Mouse (Mus musculus): ENCODE data around the gene Zfp648.

Gene Zfp648

DNA sequence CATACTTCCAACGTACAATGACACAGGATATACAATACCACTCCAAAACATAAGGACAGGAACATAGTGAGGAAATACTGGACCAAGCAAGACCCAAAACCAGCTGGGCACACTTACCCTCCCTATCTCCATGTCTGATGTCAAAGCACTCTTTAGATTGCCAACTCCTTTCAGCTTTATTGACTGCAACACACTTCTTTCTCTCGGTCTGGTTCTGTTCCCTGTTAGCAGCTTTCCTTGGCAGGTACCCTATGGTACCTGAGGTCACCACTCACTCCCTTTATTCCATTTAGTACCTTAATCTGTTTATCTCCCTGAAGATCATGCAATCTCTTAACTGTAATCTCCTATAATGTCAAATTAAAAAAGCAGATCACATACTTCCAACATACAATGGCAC lies 19.0 kb downstream of the Zfp648 start:
- no peak for DNase-seq (ENCODE audit: inconsistent age in 2 of 2, low spot score in 1 of 2)

- no peak for DNase-seq (ENCODE audit: inconsistent age in 2 of 2, low spot score in 1 of 2)
These were observed 19.6 kb downstream of the Zfp648 start for GRCm38 (mm10) chr1:154220566-154220965.

DNA sequence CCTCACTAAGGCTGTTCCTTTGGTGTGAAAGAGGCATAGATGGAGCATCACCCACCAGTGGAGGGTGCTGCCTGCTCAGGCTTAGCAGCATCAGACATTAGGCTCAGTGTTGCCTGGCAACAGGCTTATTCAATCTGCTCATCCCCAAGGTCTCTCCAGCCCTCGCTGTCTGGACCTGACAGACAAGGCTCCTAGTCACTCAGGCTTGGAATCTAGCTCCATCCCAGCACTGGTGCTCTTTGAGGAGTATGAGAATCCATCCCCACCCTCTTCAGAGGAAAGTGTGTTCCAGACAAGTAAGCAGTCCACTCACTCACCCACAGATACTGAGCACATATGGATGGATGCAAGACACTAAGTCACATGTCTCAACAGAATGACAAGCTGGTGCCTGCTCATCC lies 22.8 kb downstream of the Zfp648 start:
- DNase-seq (ENCODE audit: inconsistent age in 2 of 2, low spot score in 1 of 2) = no peak

DNA sequence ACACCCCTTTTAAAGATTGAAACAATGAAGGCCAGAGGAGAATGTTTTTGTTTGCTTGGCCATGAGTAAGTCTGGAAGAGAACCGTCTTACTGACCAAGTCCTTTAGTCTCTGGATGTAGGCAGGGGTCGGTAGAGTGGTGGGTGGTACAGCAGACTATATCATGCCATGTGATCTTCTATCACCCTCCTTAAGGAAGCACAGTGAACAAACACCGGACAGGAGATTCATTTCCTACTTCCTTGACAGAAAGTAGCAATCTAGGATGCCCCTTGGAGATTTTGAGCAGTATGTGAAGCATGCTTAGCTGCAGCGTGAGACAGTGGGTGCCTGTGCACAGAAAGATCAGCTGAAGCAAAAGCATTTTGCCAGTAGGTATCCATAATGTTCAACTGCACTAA lies 31.6 kb downstream of the Zfp648 start:
- DNase-seq (ENCODE audit: inconsistent age in 2 of 2, low spot score in 1 of 2) = no peak

GRCm38 (mm10) chr1:154233033-154233432 lies 32.0 kb downstream of the Zfp648 start:
- DNase-seq (ENCODE audit: inconsistent age in 2 of 2, low spot score in 1 of 2) = no peak

- DNase-seq (ENCODE audit: inconsistent age in 2 of 2, low spot score in 1 of 2) = no peak
These were observed 33.8 kb downstream of the Zfp648 start for GRCm38 (mm10) chr1:154234814-154235213.

DNA sequence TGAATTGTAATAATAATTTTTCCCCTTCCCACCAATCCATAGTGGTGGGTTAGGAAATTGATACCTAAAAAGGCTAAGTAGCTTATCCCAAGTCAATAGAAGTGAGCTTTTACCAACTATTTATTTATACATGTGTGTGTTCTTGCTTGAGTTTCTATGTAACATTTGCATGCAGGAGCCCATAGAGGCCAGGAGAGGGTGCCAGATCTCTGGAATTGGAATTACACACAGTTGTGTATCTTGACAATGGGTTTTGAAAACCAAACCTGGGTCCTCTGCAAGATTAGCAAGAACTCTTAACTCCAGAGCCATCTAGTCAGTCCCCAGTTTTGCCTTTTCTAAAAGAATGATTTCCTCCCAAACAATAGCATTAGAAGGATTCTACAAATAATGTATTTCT lies 37.9 kb downstream of the Zfp648 start:
- peak in 1 of 2 experiments; percentile 27 for DNase-seq (ENCODE audit: inconsistent age in 2 of 2, low spot score in 1 of 2)

DNA sequence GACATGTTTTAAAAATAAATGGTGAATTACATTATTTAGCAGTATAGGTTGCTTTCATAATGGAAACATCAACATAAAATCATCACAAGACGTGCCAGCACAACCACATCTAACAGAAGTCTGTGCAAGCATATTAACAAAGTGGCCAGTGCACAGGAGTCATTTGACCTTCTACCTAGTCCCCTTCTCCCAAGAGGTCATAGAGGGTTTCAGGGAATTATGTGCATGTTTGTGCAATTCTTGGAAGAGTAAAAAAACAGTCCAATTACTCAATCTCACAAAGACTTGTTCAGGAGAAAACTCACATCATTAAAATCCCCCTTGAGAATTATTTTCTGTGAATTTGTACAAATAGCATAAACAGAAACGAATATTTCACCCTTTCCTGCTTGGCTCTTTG lies 50.2 kb downstream of the Zfp648 start:
- peak in 1 of 2 experiments; percentile 27 for DNase-seq (ENCODE audit: inconsistent age in 2 of 2, low spot score in 1 of 2)

- DNase-seq (ENCODE audit: inconsistent age in 2 of 2, low spot score in 1 of 2) = no peak
These were observed 51.8 kb downstream of the Zfp648 start for GRCm38 (mm10) chr1:154252739-154253138.
